Mouse (Mus musculus) stomach, embryonic 16.5 days (tissue): ENCODE measurements around the gene Aspn. TPM values are rescaled to one million over a fixed set of nuclear protein-coding genes. Genes with fewer than 3 reads are reported as not detected.

Source experiments
- ATAC-seq: fragments of 200-750 bp; cut with Nextera tagmentation; 2 replicates; pipeline ENCODE4 v1.8.0; 2017; ENCODE audit warnings: moderate number of reproducible peaks, moderate TSS enrichment; ENCODE audit not compliant: insufficient read depth, low FRiP score
- H3K27ac ChIP-seq: fragments of 300-500 bp; sonication (generic); 2 replicates; pipeline ENCODE4 v1.5.1; 2014; ENCODE audit warnings: low read length
- H3K27me3 ChIP-seq: fragments of 300-500 bp; sonication (generic); 2 replicates; pipeline ENCODE4 v1.6.1; 2014; ENCODE audit warnings: low read length, control low read depth, mixed read lengths; ENCODE audit not compliant: control insufficient read depth, insufficient read depth
- H3K36me3 ChIP-seq: fragments of 300-500 bp; sonication (generic); 2 replicates; pipeline ENCODE4 v1.6.1; 2014; ENCODE audit warnings: low read length; ENCODE audit not compliant: control insufficient read depth, insufficient read depth
- H3K4me1 ChIP-seq: fragments of 300-500 bp; sonication (generic); 2 replicates; pipeline ENCODE4 v1.6.1; 2014; ENCODE audit warnings: low read length, control low read depth, mixed read lengths; ENCODE audit not compliant: control insufficient read depth, insufficient read depth
- H3K4me2 ChIP-seq: fragments of 300-500 bp; sonication (generic); 2 replicates; pipeline ENCODE4 v1.6.1; 2014; ENCODE audit warnings: low read depth, low read length, mixed read lengths
- H3K4me3 ChIP-seq: fragments of 300-500 bp; sonication (generic); replicated peaks from 2 replicates; pipeline ENCODE4 v1.5.1; 2014; ENCODE audit warnings: mild to moderate bottlenecking, low read length
- H3K9ac ChIP-seq: fragments of 300-500 bp; sonication (generic); 2 replicates; pipeline ENCODE4 v1.6.1; 2014; ENCODE audit warnings: low read length
- H3K9me3 ChIP-seq: fragments of 300-500 bp; sonication (generic); replicated peaks from 2 replicates; pipeline ENCODE4 v1.6.1; 2016; ENCODE audit warnings: low read length, control low read depth; ENCODE audit not compliant: control insufficient read depth
- whole genome bisulfite sequencing: fragments of 180-500 bp; shearing (Covaris S2); extraction: QIAGEN DNeasy Blood & Tissue Kit; methylation state at CpG from one replicate; pipeline ENCODE4 v1.1.7; 2014; 5-methylcytosine and 5-hydroxymethylcytosine counted together
- polyA plus RNA-seq: library from polyadenylated mRNA; unstranded; fragments of >200 nt; fragmentation: Nextera tagmentation; extraction: Ambion mirVana; gene quantifications from 2 replicates; pipeline ENCODE4 v1.2.1, GENCODE M21; 2015

The Aspn gene
- polyA plus RNA-seq, 1 experiment from 2014 or later = 119 TPM

- Histone ChIP-seq H3K4me3 (peak within 1 kb of the TSS; percentile 46), H3K9me3 (no peaks in the 10 kb centered on the region), H3K4me2 (peak within 1 kb of the TSS; percentile 45; the same call in 1 of the 2 replicates), H3K27ac (peak within 1 kb of the TSS; percentile 92), H3K4me1 (no peaks in the 10 kb centered on the region), H3K9ac (no peak within 1 kb of the TSS), H3K36me3 (no peaks in the 10 kb centered on the region), H3K27me3 (no peaks in the 10 kb centered on the region)
- no peak for ATAC-seq
- 39% methylated on average over 4 of the region's 4 CpGs for WGBS
These were observed 63.5 kb downstream of the Aspn start, which contains the start of gene Ogn for GRCm38 (mm10) chr13:49607714-49608113. Gene Ogn (plus strand): TSS chr13:49608046.

GRCm38 (mm10) chr13:49608589-49609322 is 64.5 kb downstream of the Aspn start:
- Histone ChIP-seq H3K4me2 (peak overlapping the region; percentile 45), H3K4me1 (no peaks in the 10 kb centered on the region), H3K4me3 (peak overlapping the region; percentile 46), H3K36me3 (no peaks in the 10 kb centered on the region), H3K9me3 (no peaks in the 10 kb centered on the region), H3K9ac (peak overlapping the region; percentile 51), H3K27ac (peak overlapping the region; percentile 92), H3K27me3 (no peaks in the 10 kb centered on the region)
- no peak for ATAC-seq
- 43% methylated on average over 4 of the region's 4 CpGs for WGBS

GRCm38 (mm10) chr13:49617021-49617420 is 72.8 kb downstream of the Aspn start:
- H3K27ac ChIP-seq = no peak overlapping the region
- 88% methylated on average over 3 of the region's 3 CpGs for WGBS
- H3K9me3 ChIP-seq = no peaks in the 10 kb centered on the region
- no peak overlapping the region for H3K4me2 ChIP-seq
- no peaks in the 10 kb centered on the region for H3K27me3 ChIP-seq
- no peak overlapping the region for H3K9ac ChIP-seq
- no peaks in the 10 kb centered on the region for H3K36me3 ChIP-seq
- no peak overlapping the region for H3K4me3 ChIP-seq
- no peaks in the 10 kb centered on the region for H3K4me1 ChIP-seq
- ATAC-seq = no peak

Other genes with a start within 250 kb of the Aspn start
- 0.40 and 0.51 TPM in 2 replicates for gene Fgd3, start 224.1 kb upstream of the Aspn start, polyA plus RNA-seq
- 26.5 and 26.7 TPM in 2 replicates for gene Bicd2, start 202.9 kb upstream of the Aspn start, polyA plus RNA-seq
- 20.0 and 20.8 TPM in 2 replicates for gene Ippk, start 123.2 kb upstream of the Aspn start, polyA plus RNA-seq
- gene Tes3-ps, start 51.1 kb upstream of the Aspn start, polyA plus RNA-seq = 0.74 and 1.2 TPM in 2 replicates
- 1.4 and 1.5 TPM in 2 replicates for gene Ecm2, start 39.6 kb upstream of the Aspn start, polyA plus RNA-seq
- 0.85 and 1.1 TPM in 2 replicates for gene Omd, start 38.0 kb downstream of the Aspn start, polyA plus RNA-seq
- gene Ogn, start 63.6 kb downstream of the Aspn start, polyA plus RNA-seq = 148 and 154 TPM in 2 replicates
- 22.7 and 23.4 TPM in 2 replicates for gene Cenpp, start 108.3 kb downstream of the Aspn start, polyA plus RNA-seq
- gene Nol8, start 108.6 kb downstream of the Aspn start, polyA plus RNA-seq = 10.1 and 13.2 TPM in 2 replicates
- gene Iars, start 137.7 kb downstream of the Aspn start, polyA plus RNA-seq = 75.8 and 78.1 TPM in 2 replicates